Mouse (Mus musculus) T-helper 1 cell (primary cell): ENCODE data around the gene Cacfd1.

Experiments
- in situ Hi-C: fragments of 300-600 bp; cut with MboI, MseI; formaldehyde crosslinking; loops from one replicate; pipeline ENCODE4 v1.15.1; 2025; ENCODE audit warnings: high pct_unique_total_duplicates

Gene Cacfd1

GRCm38 (mm10) chr2:27026857-27027617 is 17.3 kb downstream of the Cacfd1 start:
- in situ Hi-C loops = loop anchor here (5.0 kb wide), 1 partner anchor 95 kb away; the partner anchor contains the start of genes Stkld1 and Surf4

GRCm38 (mm10) chr2:27027618-27028436 is 18.1 kb downstream of the Cacfd1 start, which contains the start of gene Slc2a6:
Gene Slc2a6, minus strand, starts transcription at chr2:27027998.
- in situ Hi-C loops = loop anchor here (5.0 kb wide), 1 partner anchor 96 kb away; the partner anchor contains the start of genes Stkld1 and Surf4

GRCm38 (mm10) chr2:27028437-27029015 is 18.8 kb downstream of the Cacfd1 start:
- in situ Hi-C loops = loop anchor here (5.0 kb wide), 1 partner anchor 96 kb away; the partner anchor contains the start of genes Stkld1 and Surf4

GRCm38 (mm10) chr2:27032361-27032760 is 22.6 kb downstream of the Cacfd1 start:
- in situ Hi-C loops = loop anchor here (5.0 kb wide), 1 partner anchor 390 kb away; no protein-coding TSS in a partner anchor

- in situ Hi-C loops = no loop called here
Measured at GRCm38 (mm10) chr2:27036003-27036402, 26.3 kb downstream of the Cacfd1 start.

GRCm38 (mm10) chr2:27037008-27037407 is 27.3 kb downstream of the Cacfd1 start:
- in situ Hi-C loops = no loop called here

- in situ Hi-C loops = no loop called here
Measured at GRCm38 (mm10) chr2:27038596-27038995, 28.9 kb downstream of the Cacfd1 start.

GRCm38 (mm10) chr2:27039286-27039685 is 29.6 kb downstream of the Cacfd1 start:
- in situ Hi-C loops = no loop called here

- in situ Hi-C loops = no loop called here
Measured at GRCm38 (mm10) chr2:27042131-27042844, 32.6 kb downstream of the Cacfd1 start.

GRCm38 (mm10) chr2:27043461-27043860 is 33.7 kb downstream of the Cacfd1 start:
- in situ Hi-C loops = no loop called here

- in situ Hi-C loops = no loop called here
Measured at GRCm38 (mm10) chr2:27044166-27044565, 34.4 kb downstream of the Cacfd1 start.

- in situ Hi-C loops = loop anchor here (5.0 kb wide), 1 partner anchor 193 kb away; no protein-coding TSS in a partner anchor
Measured at GRCm38 (mm10) chr2:27044641-27045040, 34.9 kb downstream of the Cacfd1 start.

- in situ Hi-C loops = loop anchor here (5.0 kb wide), 1 partner anchor 191 kb away; no protein-coding TSS in a partner anchor
Measured at GRCm38 (mm10) chr2:27045979-27046770, 36.4 kb downstream of the Cacfd1 start.

GRCm38 (mm10) chr2:27049408-27049807 is 39.7 kb downstream of the Cacfd1 start:
- in situ Hi-C loops = loop anchor here (5.0 kb wide), 1 partner anchor 188 kb away; no protein-coding TSS in a partner anchor

GRCm38 (mm10) chr2:27058251-27058650 is 48.5 kb downstream of the Cacfd1 start:
- in situ Hi-C loops = no loop called here

- in situ Hi-C loops = no loop called here
Measured at GRCm38 (mm10) chr2:27058751-27059150, 49.0 kb downstream of the Cacfd1 start.

- in situ Hi-C loops = no loop called here
Measured at GRCm38 (mm10) chr2:27059187-27059586, 49.5 kb downstream of the Cacfd1 start.

- in situ Hi-C loops = loop anchor here (10.0 kb wide), 1 partner anchor 708 kb away; no protein-coding TSS in a partner anchor
Measured at GRCm38 (mm10) chr2:27067124-27067523, 57.4 kb downstream of the Cacfd1 start.

- in situ Hi-C loops = loop anchor here (10.0 kb wide), 1 partner anchor 707 kb away; no protein-coding TSS in a partner anchor
Measured at GRCm38 (mm10) chr2:27067996-27068395, 58.3 kb downstream of the Cacfd1 start.

GRCm38 (mm10) chr2:27069646-27070045 is 59.9 kb downstream of the Cacfd1 start:
- in situ Hi-C loops = loop anchor here (10.0 kb wide), 1 partner anchor 705 kb away; no protein-coding TSS in a partner anchor
